Mouse (Mus musculus) lung, postnatal 0 days (tissue): ENCODE results near the gene Gm5662. TPM values are rescaled to one million over a fixed set of nuclear protein-coding genes. Genes with fewer than 3 reads are reported as not detected.
"Not testable (repeated sequence)": the region's sequence is repeated elsewhere in the genome, so short reads cannot be mapped to it uniquely, and the experiment has no call there.

Source experiments
- ATAC-seq: fragments of 200-750 bp; cut with Nextera tagmentation; 2 replicates; pipeline ENCODE4 v1.8.0; 2017; ENCODE audit warnings: moderate library complexity
- DNase-seq: peaks from one replicate; pipeline ENCODE4 v3.0.0-alpha.2; 2016; ENCODE audit warnings: low spot score
- H3K27ac ChIP-seq: fragments of 300-500 bp; sonication (generic); 2 replicates; pipeline ENCODE4 v1.5.1; 2014; ENCODE audit warnings: antibody characterized with exemption, mild to moderate bottlenecking, low read length, mixed read lengths
- H3K27me3 ChIP-seq: fragments of 300-500 bp; sonication (generic); replicated peaks from 2 replicates; pipeline ENCODE4 v1.6.1; 2014; ENCODE audit warnings: low read length, mixed read lengths; ENCODE audit not compliant: insufficient read depth
- H3K36me3 ChIP-seq: fragments of 300-500 bp; sonication (generic); 2 replicates; pipeline ENCODE4 v1.6.1; 2014; ENCODE audit warnings: low read length, mixed read lengths; ENCODE audit not compliant: insufficient read depth
- H3K4me1 ChIP-seq: fragments of 300-500 bp; sonication (generic); 2 replicates; pipeline ENCODE4 v1.6.1; 2014; ENCODE audit warnings: antibody characterized with exemption, low read depth, low read length, mixed read lengths; ENCODE audit not compliant: insufficient read depth
- H3K4me2 ChIP-seq: fragments of 300-500 bp; sonication (generic); replicated peaks from 2 replicates; pipeline ENCODE4 v1.6.1; 2014; ENCODE audit warnings: low read depth, mild to moderate bottlenecking, low read length, moderate library complexity, mixed read lengths
- H3K4me3 ChIP-seq: fragments of 300-500 bp; sonication (generic); 2 replicates; pipeline ENCODE4 v1.5.1; 2014; ENCODE audit warnings: low read depth, low read length
- H3K9ac ChIP-seq: fragments of 300-500 bp; sonication (generic); replicated peaks from 2 replicates; pipeline ENCODE4 v1.6.1; 2014; ENCODE audit warnings: low read depth, mild to moderate bottlenecking
- H3K9me3 ChIP-seq: fragments of 300-500 bp; sonication (generic); 2 replicates; pipeline ENCODE4 v1.6.1; 2016; ENCODE audit warnings: low read length, mixed read lengths
- WGBS: fragments of 180-500 bp; shearing (Covaris S2); extraction: QIAGEN DNeasy Blood & Tissue Kit; methylation state at CpG from one replicate; pipeline ENCODE4 v1.1.7; 2014; 5-methylcytosine and 5-hydroxymethylcytosine counted together
- polyA plus RNA-seq: library from polyadenylated mRNA; unstranded; fragments of >200 nt; fragmentation: Nextera tagmentation; extraction: Ambion mirVana; gene quantifications from 2 replicates; pipeline ENCODE4 v1.2.1, GENCODE M21; 2015

Gm5662 gene
- polyA plus RNA-seq, 1 experiment from 2014 or later: not detected

DNA sequence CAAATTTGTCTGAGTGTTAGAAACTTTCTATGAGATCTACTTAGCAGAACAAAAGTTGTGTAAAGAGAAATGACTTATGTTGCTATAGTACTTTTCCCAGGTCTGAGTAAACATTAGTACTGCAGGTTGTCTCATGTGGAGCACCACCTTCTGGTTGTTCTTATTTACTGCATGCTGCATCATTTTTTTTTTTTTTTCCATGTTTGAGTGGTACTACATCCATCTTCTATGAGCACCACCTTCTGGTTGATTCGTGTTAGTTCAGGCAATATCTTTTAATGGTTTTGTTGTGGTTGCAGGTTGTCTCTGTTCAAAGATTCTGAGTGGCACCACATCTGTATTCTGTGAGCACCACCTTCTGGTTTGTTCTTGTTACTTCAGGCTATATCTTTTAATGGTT, 31.4 kb downstream of the Gm5662 start:
- H3K27me3 ChIP-seq, H3K4me1 ChIP-seq, H3K9me3 ChIP-seq, H3K27ac ChIP-seq, ATAC-seq, H3K36me3 ChIP-seq, H3K9ac ChIP-seq, H3K4me2 ChIP-seq, H3K4me3 ChIP-seq, DNase-seq: not testable (repeated sequence)
- WGBS: 53% methylated on average over 1 of the region's 1 CpGs

Other genes with a start within 250 kb of the Gm5662 start
- not detected in 2 replicates for gene Gm2056, start 247.5 kb downstream of the Gm5662 start, polyA plus RNA-seq
- not detected in 2 replicates for gene Gm16368, start 190.8 kb downstream of the Gm5662 start, polyA plus RNA-seq
- not detected in 2 replicates for gene Gm10436, start 92.4 kb downstream of the Gm5662 start, polyA plus RNA-seq
- not detected in 2 replicates for gene Gm8332, start 24.4 kb downstream of the Gm5662 start, polyA plus RNA-seq
- gene Gm5039, start 49.5 kb upstream of the Gm5662 start, polyA plus RNA-seq: not detected in 2 replicates
- 12.5 and 12.9 TPM in 2 replicates for gene Adck1, start 86.1 kb upstream of the Gm5662 start, polyA plus RNA-seq